Mouse (Mus musculus): Measurements from ENCODE around the gene Klf6.

The Klf6 gene

GRCm38 (mm10) chr13:5899641-5900040 is 38.4 kb downstream of the Klf6 start:
- no peak for DNase-seq (ENCODE audit: low spot score in 2 of 2)

- DNase-seq (ENCODE audit: low spot score in 2 of 2): no peak
Measured at GRCm38 (mm10) chr13:5913201-5913600, 51.9 kb downstream of the Klf6 start.

- no peak for DNase-seq (ENCODE audit: low spot score in 2 of 2)
Measured at GRCm38 (mm10) chr13:5917360-5917759, 56.1 kb downstream of the Klf6 start.

DNA sequence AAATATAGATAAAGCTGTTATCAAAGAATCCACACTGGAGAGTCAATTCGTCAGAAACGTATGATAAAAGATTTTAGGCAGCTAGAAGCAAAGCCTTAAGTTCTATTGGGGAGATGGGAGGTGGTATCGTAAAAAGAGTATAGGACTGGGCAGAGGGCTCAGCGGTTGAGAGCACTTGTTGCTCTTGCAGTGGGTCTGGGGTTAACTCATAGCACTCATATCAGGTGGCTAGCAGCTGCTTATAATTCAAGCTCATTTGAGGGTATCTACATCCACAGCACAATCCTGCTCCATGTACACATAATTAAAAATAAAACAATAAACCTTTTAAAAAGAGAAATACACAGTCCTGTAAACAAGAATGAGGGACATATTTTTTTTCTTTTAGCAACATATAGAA is 58.7 kb downstream of the Klf6 start:
- no peak for DNase-seq (ENCODE audit: low spot score in 2 of 2)

Data from frontal cortex, postnatal 14 days (tissue).